Mouse (Mus musculus): Measurements from ENCODE around the gene Nubp2. TPM values are rescaled to one million over a fixed set of nuclear protein-coding genes. Genes with fewer than 3 reads are reported as not detected.
A peak's percentile ranks its signal among the peaks of the same experiment; 100 is the strongest.

Gene Nubp2
- polyA plus RNA-seq, 1 experiment = 38.4 TPM

DNA sequence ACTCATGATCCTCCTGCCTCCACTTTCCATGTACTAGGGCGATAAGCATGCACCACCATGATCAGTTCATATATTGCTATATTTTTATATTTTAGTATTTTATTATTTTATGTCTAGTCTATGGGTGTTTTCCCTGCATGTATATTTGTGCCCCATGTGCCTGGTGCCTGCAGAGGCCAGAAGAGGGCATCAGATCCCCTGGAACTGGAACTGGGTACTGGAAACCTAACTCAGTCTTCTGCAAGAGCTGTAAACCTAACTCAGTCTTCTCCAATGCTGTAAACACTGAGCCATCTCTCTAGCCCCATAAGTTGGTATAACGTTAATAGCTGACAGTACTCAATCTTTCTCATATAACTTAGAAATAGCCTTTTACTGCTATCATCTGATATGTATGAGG lies 43.5 kb downstream of the Nubp2 start:
- peaks cover 5% of the 10 kb centered on the region; the same call in 1 of the 2 replicates for H3K4me1 ChIP-seq (ENCODE audit: control insufficient read depth, insufficient read depth, low read length)
- H3K27ac ChIP-seq (ENCODE audit: insufficient read depth, low read depth, low read length) = no peak overlapping the region
- H3K27me3 ChIP-seq (replicated peaks; ENCODE audit: control insufficient read depth, insufficient read depth, low read length) = no peaks in the 10 kb centered on the region
- H3K36me3 ChIP-seq (ENCODE audit: control insufficient read depth, insufficient read depth, low read length) = no peaks in the 10 kb centered on the region
- H3K4me3 ChIP-seq (ENCODE audit: insufficient read depth, low read depth, low read length) = no peak overlapping the region
- WGBS = 59% methylated on average over 2 of the region's 2 CpGs
- TF ChIP-seq CTCF (conservative IDR thresholded peaks at IDR 0.05; ENCODE audit: insufficient read depth, insufficient read length, low read depth, low read length) = peak; percentile 64
- no peak for TF ChIP-seq POLR2A (IDR thresholded peaks at IDR 0.05; ENCODE audit: low read depth, low read length)
- peak; percentile 70 for DNase-seq

DNA sequence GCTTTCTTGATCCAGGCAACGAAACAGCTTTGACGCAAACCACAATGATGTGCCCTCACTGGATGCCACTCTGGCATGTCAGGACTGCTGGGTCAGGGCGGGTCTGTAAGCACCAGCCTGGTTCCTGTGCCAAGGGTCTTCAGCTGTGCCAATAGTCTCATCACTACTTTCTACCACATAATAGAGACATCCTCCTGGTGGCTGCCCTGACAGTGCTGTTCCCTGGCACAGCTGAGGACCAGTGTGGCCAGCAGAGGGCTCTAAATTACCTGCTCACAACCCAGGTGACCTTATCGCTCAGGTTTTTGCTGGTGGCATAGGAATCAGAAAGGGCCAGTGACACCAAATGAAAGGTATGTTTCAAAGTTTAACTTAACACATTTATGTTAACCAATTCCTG lies 45.0 kb downstream of the Nubp2 start:
- no peaks in the 10 kb centered on the region for H3K36me3 ChIP-seq (ENCODE audit: control insufficient read depth, insufficient read depth, low read length)
- H3K27me3 ChIP-seq (replicated peaks; ENCODE audit: control insufficient read depth, insufficient read depth, low read length) = no peaks in the 10 kb centered on the region
- H3K27ac ChIP-seq (ENCODE audit: insufficient read depth, low read depth, low read length) = no peak overlapping the region
- H3K4me3 ChIP-seq (ENCODE audit: insufficient read depth, low read depth, low read length) = no peak overlapping the region
- 51% methylated on average over 4 of the region's 4 CpGs for WGBS
- TF ChIP-seq POLR2A (IDR thresholded peaks at IDR 0.05; ENCODE audit: low read depth, low read length) (no peak), CTCF (conservative IDR thresholded peaks at IDR 0.05; ENCODE audit: insufficient read depth, insufficient read length, low read depth, low read length) (peak; percentile 83)
- peaks cover 3% of the 10 kb centered on the region; the same call in 1 of the 2 replicates for H3K4me1 ChIP-seq (ENCODE audit: control insufficient read depth, insufficient read depth, low read length)
- DNase-seq = peak; percentile 82

GRCm38 (mm10) chr17:24840341-24840740 lies 45.8 kb downstream of the Nubp2 start:
- no peaks in the 10 kb centered on the region for H3K36me3 ChIP-seq (ENCODE audit: control insufficient read depth, insufficient read depth, low read length)
- H3K4me3 ChIP-seq (ENCODE audit: insufficient read depth, low read depth, low read length) = no peak overlapping the region
- H3K27me3 ChIP-seq (replicated peaks; ENCODE audit: control insufficient read depth, insufficient read depth, low read length) = no peaks in the 10 kb centered on the region
- H3K27ac ChIP-seq (ENCODE audit: insufficient read depth, low read depth, low read length) = no peak overlapping the region
- TF ChIP-seq POLR2A (IDR thresholded peaks at IDR 0.05; ENCODE audit: low read depth, low read length) (no peak), CTCF (conservative IDR thresholded peaks at IDR 0.05; ENCODE audit: insufficient read depth, insufficient read length, low read depth, low read length) (no peak)
- WGBS = 54% methylated on average over 5 of the region's 5 CpGs
- H3K4me1 ChIP-seq (ENCODE audit: control insufficient read depth, insufficient read depth, low read length) = peaks cover 3% of the 10 kb centered on the region; the same call in 1 of the 2 replicates
- no peak for DNase-seq

GRCm38 (mm10) chr17:24839842-24840241 lies 46.3 kb downstream of the Nubp2 start, which contains the start of gene Hagh:
Gene Hagh, plus strand, starts transcription at chr17:24840143.
- TF ChIP-seq POLR2A (IDR thresholded peaks at IDR 0.05; ENCODE audit: low read depth, low read length) (no peak), CTCF (conservative IDR thresholded peaks at IDR 0.05; ENCODE audit: insufficient read depth, insufficient read length, low read depth, low read length) (no peak)
- 65% methylated on average over 8 of the region's 8 CpGs for WGBS
- no peaks in the 10 kb centered on the region for H3K36me3 ChIP-seq (ENCODE audit: control insufficient read depth, insufficient read depth, low read length)
- H3K4me3 ChIP-seq (ENCODE audit: insufficient read depth, low read depth, low read length) = no peak within 1 kb of the TSS
- no peaks in the 10 kb centered on the region for H3K27me3 ChIP-seq (replicated peaks; ENCODE audit: control insufficient read depth, insufficient read depth, low read length)
- no peak within 1 kb of the TSS for H3K27ac ChIP-seq (ENCODE audit: insufficient read depth, low read depth, low read length)
- DNase-seq = no peak
- H3K4me1 ChIP-seq (ENCODE audit: control insufficient read depth, insufficient read depth, low read length) = peaks cover 3% of the 10 kb centered on the region; the same call in 1 of the 2 replicates

Other genes with a start within 250 kb of the Nubp2 start
- gene Slc9a3r2, start 236.0 kb downstream of the Nubp2 start, polyA plus RNA-seq (2012; rRNA removed) = 111 and 123 TPM in 2 replicates
- gene Npw, start 227.9 kb downstream of the Nubp2 start, polyA plus RNA-seq (2012; rRNA removed) = not detected in 2 replicates
- 44.3 and 57.6 TPM in 2 replicates for gene Zfp598, start 216.7 kb downstream of the Nubp2 start, polyA plus RNA-seq (2012; rRNA removed)
- 1.5 and 2.2 TPM in 2 replicates for gene Syngr3, start 196.4 kb downstream of the Nubp2 start, polyA plus RNA-seq (2012; rRNA removed)
- gene Gfer, start 190.2 kb downstream of the Nubp2 start, polyA plus RNA-seq (2012; rRNA removed) = 29.8 and 34.7 TPM in 2 replicates
- 5.6 and 7.1 TPM in 2 replicates for gene Noxo1, start 190.1 kb downstream of the Nubp2 start, polyA plus RNA-seq (2012; rRNA removed)
- gene Tbl3, start 178.7 kb downstream of the Nubp2 start, polyA plus RNA-seq (2012; rRNA removed) = 48.6 and 49.4 TPM in 2 replicates
- 0.16 and 0.91 TPM in 2 replicates for gene Rnf151, start 168.3 kb downstream of the Nubp2 start, polyA plus RNA-seq (2012; rRNA removed)
- 2,444 and 2,611 TPM in 2 replicates for gene Rps2, start 168.2 kb downstream of the Nubp2 start, polyA plus RNA-seq (2012; rRNA removed)
- 626 and 656 TPM in 2 replicates for gene Ndufb10, start 161.9 kb downstream of the Nubp2 start, polyA plus RNA-seq (2012; rRNA removed)
- gene Rpl3l, start 158.5 kb downstream of the Nubp2 start, polyA plus RNA-seq (2012; rRNA removed) = 0.38 and 4.7 TPM in 2 replicates
- gene Msrb1, start 149.7 kb downstream of the Nubp2 start, polyA plus RNA-seq (2012; rRNA removed) = 169 and 209 TPM in 2 replicates
- gene Hs3st6, start 133.4 kb downstream of the Nubp2 start, polyA plus RNA-seq (2012; rRNA removed) = 7.4 and 11.9 TPM in 2 replicates
- gene Meiob, start 82.1 kb downstream of the Nubp2 start, polyA plus RNA-seq (2012; rRNA removed) = not detected in 2 replicates
- 636 and 727 TPM in 2 replicates for gene Hagh, start 46.2 kb downstream of the Nubp2 start, polyA plus RNA-seq (2012; rRNA removed)
- gene Fahd1, start 36.0 kb downstream of the Nubp2 start, polyA plus RNA-seq (2012; rRNA removed) = 103 and 123 TPM in 2 replicates
- gene Igfals, start 20.4 kb downstream of the Nubp2 start, polyA plus RNA-seq (2012; rRNA removed) = 50.6 and 77.3 TPM in 2 replicates
- gene Spsb3, start 294 bp upstream of the Nubp2 start, polyA plus RNA-seq (2012; rRNA removed) = 55.5 and 69.0 TPM in 2 replicates
- gene Eme2, start 8.7 kb upstream of the Nubp2 start, polyA plus RNA-seq (2012; rRNA removed) = 32.2 and 40.7 TPM in 2 replicates
- gene Mrps34, start 8.8 kb upstream of the Nubp2 start, polyA plus RNA-seq (2012; rRNA removed) = 162 and 199 TPM in 2 replicates
- 112 and 115 TPM in 2 replicates for gene Nme3, start 10.2 kb upstream of the Nubp2 start, polyA plus RNA-seq (2012; rRNA removed)
- gene Mapk8ip3, start 50.6 kb upstream of the Nubp2 start, polyA plus RNA-seq (2012; rRNA removed) = 58.1 and 69.1 TPM in 2 replicates
- 23.8 and 31.0 TPM in 2 replicates for gene Jpt2, start 74.3 kb upstream of the Nubp2 start, polyA plus RNA-seq (2012; rRNA removed)
- gene Cramp1l, start 129.4 kb upstream of the Nubp2 start, polyA plus RNA-seq (2012; rRNA removed) = 11.9 and 13.3 TPM in 2 replicates
- 10.1 and 10.6 TPM in 2 replicates for gene Ift140, start 129.7 kb upstream of the Nubp2 start, polyA plus RNA-seq (2012; rRNA removed)
- gene Tmem204, start 197.2 kb upstream of the Nubp2 start, polyA plus RNA-seq (2012; rRNA removed) = 93.4 and 100 TPM in 2 replicates
- 11.6 and 13.3 TPM in 2 replicates for gene Telo2, start 229.6 kb upstream of the Nubp2 start, polyA plus RNA-seq (2012; rRNA removed)
- gene Ptx4, start 234.4 kb upstream of the Nubp2 start, polyA plus RNA-seq (2012; rRNA removed) = not detected in 2 replicates
- gene Clcn7, start 247.0 kb upstream of the Nubp2 start, polyA plus RNA-seq (2012; rRNA removed) = 42.6 and 51.3 TPM in 2 replicates